In genomic region chr19:44930744-44931453, GRCm38 (mm10) we compare ENCODE assay signal across 8 mouse cellular contexts. TPM values are rescaled to one million over a fixed set of nuclear protein-coding genes. Genes with fewer than 3 reads are reported as not detected.
A peak's percentile ranks its signal among the peaks of the same experiment; 100 is the strongest.
DNase-seq lines count a peak whose midpoint lies in the region; ATAC-seq and TF ChIP-seq lines count a peak whose summit lies in the region.

Slf2 (plus strand) TSS chr19:44931151.

- POLR2A ChIA-PET in Patski (lab: Charles Lee) = interaction anchor here (0.6 to 3.4 kb wide), 13 partner anchors 16 to 284 kb away, joined by 3 to 34 read pairs (median 4); no protein-coding TSS in a partner anchor

- under 1% methylated on average over 55 of the region's 55 CpGs for WGBS in hindbrain, embryonic 13.5 days

- ATAC-seq in Patski = peak; percentile 94
- ATAC-seq in hindbrain, embryonic 13.5 days (ENCODE audit: low FRiP score) = peak; percentile 99

- CTCF ChIA-PET in Patski (lab: Charles Lee) = interaction anchor here (0.6 to 1.5 kb wide), 2 partner anchors 8 to 15 kb away, joined by 3 read pairs; no protein-coding TSS in a partner anchor

- peak; percentile 85 for DNase-seq in Patski (ENCODE audit: low read depth, low spot score)
- DNase-seq in cerebellum, postnatal 14 days = peak; percentile 99 to 100
- DNase-seq in frontal cortex, postnatal 14 days (ENCODE audit: low spot score in 2 of 2) = peak; percentile 98 to 99
- peak; percentile 97 to 98 for DNase-seq in layer of hippocampus, postnatal 25 days (ENCODE audit: extremely low spot score in 1 of 2, low spot score in 1 of 2)
- peak; percentile 99 for DNase-seq in lung, postnatal 25 days (ENCODE audit: low spot score)
- DNase-seq in retina, embryonic 14.5 days (ENCODE audit: low spot score) = peak; percentile 99
- DNase-seq in thymus, postnatal 4 days = peak; percentile 98

- TF ChIP-seq CTCF in Patski (IDR thresholded peaks at IDR 0.05) = no peak

- peak within 1 kb of the TSS; percentile 65 for H3K4me2 ChIP-seq in hindbrain, embryonic 13.5 days

- peak within 1 kb of the TSS; percentile 96 for H3K4me3 ChIP-seq in hindbrain, embryonic 13.5 days

- peak within 1 kb of the TSS; percentile 92 for H3K9ac ChIP-seq in hindbrain, embryonic 13.5 days

- no peaks in the 10 kb centered on the region for H3K27me3 ChIP-seq in Patski
- H3K27me3 ChIP-seq in hindbrain, embryonic 13.5 days = 0 out of 2 replicates have a peak, but pooled peaks cover 3% of the 10 kb centered on the region

- peak within 1 kb of the TSS; percentile 91 for H3K27ac ChIP-seq in hindbrain, embryonic 13.5 days

- peaks cover 21% of the 10 kb centered on the region for H3K4me1 ChIP-seq in hindbrain, embryonic 13.5 days (replicated peaks)

- peaks cover 11% of the 10 kb centered on the region for H3K36me3 ChIP-seq in hindbrain, embryonic 13.5 days

- no peaks in the 10 kb centered on the region for H3K9me3 ChIP-seq in hindbrain, embryonic 13.5 days

- in situ Hi-C loops in Patski (cut with MboI; ENCODE audit: low pct_unique_long_range_greater_than_20kb) = no loop called here

RNA-seq across cellular contexts. Expression of gene Slf2, which starts in this region (rescaled TPM):
- polyA plus RNA-seq in Patski (2021) = 100 TPM
- 29.8 and 30.5 TPM in 2 replicates for polyA plus RNA-seq in hindbrain, embryonic 13.5 days (2015; fragmentation: Nextera tagmentation; extraction: Ambion mirVana)
- 10 to 100 TPM; 31.8 to 39.3 TPM for total RNA-seq in layer of hippocampus, postnatal 25 days (2021)

Comparison
In these comparisons a context has a peak if more than half of its experiments do, and no peak if none do; other contexts are left out.
1. Peak in every context shown above with its lines: DNase-seq, ATAC-seq, H3K4me3 ChIP-seq and H3K27ac ChIP-seq.